Mouse (Mus musculus) effector memory CD4-positive, alpha-beta T cell, adult 5 months (primary cell): ENCODE measurements around the gene Map1a. TPM values are rescaled to one million over a fixed set of nuclear protein-coding genes. Genes with fewer than 3 reads are reported as not detected.

Experiments
- polyA plus RNA-seq: library from polyadenylated mRNA; unstranded; fragments of 100-300 nt; shearing (Covaris generic); gene quantifications from one replicate; pipeline ENCODE4 v1.2.1, GENCODE M21; 2017

Gene Map1a
- not detected for polyA plus RNA-seq

DNA sequence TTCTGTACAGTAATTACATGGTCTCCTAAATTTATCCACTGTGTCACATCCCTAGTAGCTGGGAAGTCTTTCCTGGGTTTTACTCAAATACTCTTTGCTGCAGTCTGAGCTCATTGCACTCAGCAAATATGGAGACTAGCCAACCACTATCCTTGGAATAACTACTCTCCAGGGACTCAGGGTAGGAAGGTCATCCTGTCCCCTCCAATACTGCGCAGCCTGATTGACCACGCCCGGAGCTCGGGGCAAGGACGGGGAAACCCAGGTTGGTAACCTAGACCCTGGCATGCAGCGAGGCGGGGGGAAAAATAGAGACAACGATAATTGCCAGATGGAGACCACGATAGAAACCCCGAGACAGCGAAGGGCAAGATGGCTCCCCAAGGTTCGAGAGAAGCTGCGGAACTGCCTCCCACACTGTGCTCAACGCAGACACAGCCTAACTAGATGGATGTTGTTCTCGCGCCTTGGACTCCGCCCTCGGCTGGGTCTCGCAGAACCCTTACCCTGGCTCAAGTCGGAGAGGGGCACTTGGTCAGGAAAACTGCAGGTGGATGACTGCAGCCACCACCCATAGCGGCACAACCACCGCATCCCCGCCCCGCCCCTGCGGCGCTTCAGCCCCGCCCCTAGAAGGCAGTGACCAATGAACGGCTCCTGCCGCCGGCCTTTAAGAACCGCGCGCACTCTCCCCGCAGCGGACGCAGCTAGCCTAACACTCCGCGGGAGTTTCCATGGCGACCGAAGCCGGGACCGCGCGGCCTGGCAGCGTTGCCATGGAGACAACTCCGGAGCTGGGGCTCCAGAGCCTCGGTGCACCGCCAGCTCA, at the start of gene Map1a:
Gene Map1a (plus strand): TSS at position 700 of the 829 bp plus-strand sequence.

GRCm38 (mm10) chr2:121271236-121271927, 18.0 kb upstream of the Map1a start, which contains the start of gene Trp53bp1:
Gene Trp53bp1 (minus strand): TSS chr2:121271407.

DNA sequence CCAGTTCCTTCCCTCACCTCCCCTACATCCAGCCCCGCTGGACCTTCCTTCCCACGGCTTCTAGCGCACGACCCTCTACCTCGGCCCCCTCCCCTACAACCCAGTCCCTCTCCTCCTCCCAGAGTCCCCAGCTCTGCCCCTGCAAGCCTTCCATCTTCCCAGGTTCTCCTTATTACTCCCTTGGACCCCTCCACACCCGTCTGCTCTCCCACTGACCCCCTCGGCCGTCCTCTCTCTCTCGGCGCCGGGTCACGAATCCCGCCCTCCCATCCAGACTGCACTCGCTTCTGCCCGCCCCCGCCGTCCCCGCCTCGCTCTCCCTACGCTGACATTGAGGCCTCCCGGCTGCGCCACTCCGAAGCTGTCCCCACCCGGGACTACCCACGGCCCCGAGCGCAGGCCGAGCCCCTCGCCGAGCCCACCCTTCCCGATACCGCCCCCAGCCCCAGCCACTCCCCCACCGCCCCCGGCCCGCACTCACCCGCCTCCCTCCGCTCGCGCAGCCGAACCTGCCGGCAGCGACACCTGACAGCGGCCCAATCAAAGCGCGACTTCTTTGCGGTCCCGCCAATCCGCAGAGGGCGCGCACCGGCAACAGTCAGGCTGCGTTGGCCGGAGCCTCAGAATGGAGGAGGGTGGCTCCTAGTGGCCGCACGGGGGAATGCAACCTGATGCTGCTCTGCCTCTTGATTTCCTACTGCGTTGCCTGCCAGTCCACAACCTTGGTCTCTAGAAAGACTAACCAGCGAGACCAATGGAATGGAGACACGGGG, 65.6 kb downstream of the Map1a start, which contains the start of gene Ppip5k1:
Gene Ppip5k1 (minus strand): TSS at position 577 of the 773 bp plus-strand sequence.

DNA sequence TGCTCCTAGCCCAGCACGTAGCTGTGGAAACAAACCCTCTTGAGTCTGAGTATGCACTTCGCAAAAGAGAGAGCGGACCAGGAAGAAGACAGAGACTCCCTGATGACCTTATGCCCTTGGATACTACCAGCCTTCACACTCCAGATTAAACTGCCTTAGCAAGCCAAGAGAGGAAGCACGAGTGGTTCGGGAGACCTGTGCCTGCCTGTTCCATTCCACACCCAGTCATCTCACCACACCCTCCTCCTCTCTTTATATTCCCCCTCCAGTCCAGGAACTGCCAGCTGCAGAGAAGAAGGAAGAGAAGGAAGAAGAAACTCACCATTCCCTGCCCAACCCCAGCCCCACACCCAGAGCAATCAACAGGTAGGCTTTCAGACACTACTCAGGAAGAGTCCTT, 68.1 kb downstream of the Map1a start, which contains the start of gene Ckmt1:
Gene Ckmt1 (plus strand): TSS at position 221 of the 400 bp plus-strand sequence.

Other genes with a start within 250 kb of the Map1a start
- gene Tgm5, start 203.8 kb upstream of the Map1a start, polyA plus RNA-seq, result not detected
- gene Tgm7, start 179.8 kb upstream of the Map1a start, polyA plus RNA-seq, result not detected
- 7.2 TPM for gene Adal, start 149.2 kb upstream of the Map1a start, polyA plus RNA-seq
- gene Lcmt2, start 148.9 kb upstream of the Map1a start, polyA plus RNA-seq, result 14.0 TPM
- 51.9 TPM for gene Tubgcp4, start 118.9 kb upstream of the Map1a start, polyA plus RNA-seq
- gene Zscan29, start 118.5 kb upstream of the Map1a start, polyA plus RNA-seq, result 21.5 TPM
- gene Trp53bp1, start 18.2 kb upstream of the Map1a start, polyA plus RNA-seq, result 69.7 TPM
- 13.4 TPM for gene Ppip5k1, start 65.8 kb downstream of the Map1a start, polyA plus RNA-seq
- gene Ckmt1, start 68.1 kb downstream of the Map1a start, polyA plus RNA-seq, result not detected
- gene Strc, start 97.6 kb downstream of the Map1a start, polyA plus RNA-seq, result 0.59 TPM
- 371 TPM for gene Pdia3, start 124.2 kb downstream of the Map1a start, polyA plus RNA-seq
- gene Catsper2, start 124.2 kb downstream of the Map1a start, polyA plus RNA-seq, result 1.8 TPM
- 0.45 TPM for gene Ell3, start 154.7 kb downstream of the Map1a start, polyA plus RNA-seq
- 338 TPM for gene Serf2, start 159.6 kb downstream of the Map1a start, polyA plus RNA-seq
- gene Hypk, start 163.7 kb downstream of the Map1a start, polyA plus RNA-seq, result 103 TPM
- not detected for gene Serinc4, start 167.2 kb downstream of the Map1a start, polyA plus RNA-seq
- 108 TPM for gene Mfap1b, start 184.5 kb downstream of the Map1a start, polyA plus RNA-seq
- 30.9 TPM for gene Mfap1a, start 217.1 kb downstream of the Map1a start, polyA plus RNA-seq
- gene Wdr76, start 217.1 kb downstream of the Map1a start, polyA plus RNA-seq, result 3.8 TPM